Mouse (Mus musculus): Measurements from ENCODE around the gene Lmx1b. TPM values are rescaled to one million over a fixed set of nuclear protein-coding genes. Genes with fewer than 3 reads are reported as not detected.
A peak's percentile ranks its signal among the peaks of the same experiment; 100 is the strongest.

The Lmx1b gene
- polyA plus RNA-seq, 1 experiment from 2014 or later: not detected

- DNase-seq (ENCODE audit: low spot score): peak; percentile 71
- Histone ChIP-seq H3K4me3 (ENCODE audit: low read depth, low read length) (no peak overlapping the region), H3K27ac (replicated peaks) (no peak overlapping the region), H3K9me3 (ENCODE audit: control insufficient read depth, low read length) (no peaks in the 10 kb centered on the region), H3K4me1 (replicated peaks; ENCODE audit: control insufficient read depth, insufficient read depth) (no peaks in the 10 kb centered on the region), H3K4me2 (replicated peaks; ENCODE audit: low read depth) (no peak overlapping the region), H3K36me3 (ENCODE audit: control insufficient read depth, insufficient read depth, low read length) (no peaks in the 10 kb centered on the region), H3K27me3 (ENCODE audit: control insufficient read depth, insufficient read depth, low read length) (no peaks in the 10 kb centered on the region), H3K9ac (ENCODE audit: low read length) (no peak overlapping the region)
- TF ChIP-seq EP300 (optimal IDR thresholded peaks at IDR 0.05): no peak
- peak; percentile 75 for TF ChIP-seq CTCF (IDR thresholded peaks at IDR 0.05; ENCODE audit: low read depth)
- ATAC-seq (ENCODE audit: low FRiP score, low TSS enrichment): no peak
- WGBS: 13% methylated on average over 6 of the region's 6 CpGs
These were observed 80.6 kb downstream of the Lmx1b start for GRCm38 (mm10) chr2:33559752-33560151.

- no peaks in the 10 kb centered on the region for H3K27me3 ChIP-seq (ENCODE audit: control insufficient read depth, insufficient read depth, low read length)
- no peak overlapping the region for H3K9ac ChIP-seq (ENCODE audit: low read length)
- H3K27ac ChIP-seq (replicated peaks): no peak overlapping the region
- WGBS: 20% methylated on average over 7 of the region's 7 CpGs
- ATAC-seq (ENCODE audit: low FRiP score, low TSS enrichment) (no peak), DNase-seq (ENCODE audit: low spot score) (no peak)
- H3K4me2 ChIP-seq (replicated peaks; ENCODE audit: low read depth): no peak overlapping the region
- H3K9me3 ChIP-seq (ENCODE audit: control insufficient read depth, low read length): no peaks in the 10 kb centered on the region
- TF ChIP-seq EP300 (optimal IDR thresholded peaks at IDR 0.05) (no peak), CTCF (IDR thresholded peaks at IDR 0.05; ENCODE audit: low read depth) (no peak)
- no peaks in the 10 kb centered on the region for H3K36me3 ChIP-seq (ENCODE audit: control insufficient read depth, insufficient read depth, low read length)
- no peak overlapping the region for H3K4me3 ChIP-seq (ENCODE audit: low read depth, low read length)
- no peaks in the 10 kb centered on the region for H3K4me1 ChIP-seq (replicated peaks; ENCODE audit: control insufficient read depth, insufficient read depth)
These were observed 81.0 kb downstream of the Lmx1b start for GRCm38 (mm10) chr2:33559334-33559733.

GRCm38 (mm10) chr2:33558233-33558632, 82.1 kb downstream of the Lmx1b start:
- Histone ChIP-seq H3K9me3 (ENCODE audit: control insufficient read depth, low read length) (no peaks in the 10 kb centered on the region), H3K36me3 (ENCODE audit: control insufficient read depth, insufficient read depth, low read length) (no peaks in the 10 kb centered on the region), H3K9ac (ENCODE audit: low read length) (no peak overlapping the region), H3K27ac (replicated peaks) (no peak overlapping the region), H3K27me3 (ENCODE audit: control insufficient read depth, insufficient read depth, low read length) (no peaks in the 10 kb centered on the region), H3K4me1 (replicated peaks; ENCODE audit: control insufficient read depth, insufficient read depth) (no peaks in the 10 kb centered on the region), H3K4me2 (replicated peaks; ENCODE audit: low read depth) (no peak overlapping the region), H3K4me3 (ENCODE audit: low read depth, low read length) (no peak overlapping the region)
- no peak for TF ChIP-seq EP300 (optimal IDR thresholded peaks at IDR 0.05)
- peak; percentile 98 for TF ChIP-seq CTCF (IDR thresholded peaks at IDR 0.05; ENCODE audit: low read depth)
- DNase-seq (ENCODE audit: low spot score): peak; percentile 78
- ATAC-seq (ENCODE audit: low FRiP score, low TSS enrichment): no peak
- 6% methylated on average over 6 of the region's 6 CpGs for whole genome bisulfite sequencing

GRCm38 (mm10) chr2:33555573-33555972, 84.7 kb downstream of the Lmx1b start:
- Histone ChIP-seq H3K4me3 (ENCODE audit: low read depth, low read length) (no peak overlapping the region), H3K36me3 (ENCODE audit: control insufficient read depth, insufficient read depth, low read length) (no peaks in the 10 kb centered on the region), H3K9me3 (ENCODE audit: control insufficient read depth, low read length) (no peaks in the 10 kb centered on the region), H3K9ac (ENCODE audit: low read length) (no peak overlapping the region), H3K4me1 (replicated peaks; ENCODE audit: control insufficient read depth, insufficient read depth) (no peaks in the 10 kb centered on the region), H3K4me2 (replicated peaks; ENCODE audit: low read depth) (no peak overlapping the region), H3K27ac (replicated peaks) (no peak overlapping the region), H3K27me3 (ENCODE audit: control insufficient read depth, insufficient read depth, low read length) (no peaks in the 10 kb centered on the region)
- ATAC-seq (ENCODE audit: low FRiP score, low TSS enrichment) (no peak), DNase-seq (ENCODE audit: low spot score) (no peak)
- TF ChIP-seq CTCF (IDR thresholded peaks at IDR 0.05; ENCODE audit: low read depth): no peak
- TF ChIP-seq EP300 (optimal IDR thresholded peaks at IDR 0.05): no peak
- 56% methylated on average over 8 of the region's 8 CpGs for WGBS

GRCm38 (mm10) chr2:33552672-33553071, 87.6 kb downstream of the Lmx1b start:
- Histone ChIP-seq H3K4me1 (replicated peaks; ENCODE audit: control insufficient read depth, insufficient read depth) (no peaks in the 10 kb centered on the region), H3K27me3 (ENCODE audit: control insufficient read depth, insufficient read depth, low read length) (no peaks in the 10 kb centered on the region), H3K9ac (ENCODE audit: low read length) (no peak overlapping the region), H3K9me3 (ENCODE audit: control insufficient read depth, low read length) (no peaks in the 10 kb centered on the region), H3K4me2 (replicated peaks; ENCODE audit: low read depth) (no peak overlapping the region), H3K27ac (replicated peaks) (no peak overlapping the region), H3K4me3 (ENCODE audit: low read depth, low read length) (no peak overlapping the region), H3K36me3 (ENCODE audit: control insufficient read depth, insufficient read depth, low read length) (no peaks in the 10 kb centered on the region)
- WGBS: 56% methylated on average over 5 of the region's 5 CpGs
- no peak for DNase-seq (ENCODE audit: low spot score)
- TF ChIP-seq CTCF (IDR thresholded peaks at IDR 0.05; ENCODE audit: low read depth) (peak; percentile 48), EP300 (optimal IDR thresholded peaks at IDR 0.05) (no peak)
- no peak for ATAC-seq (ENCODE audit: low FRiP score, low TSS enrichment)

GRCm38 (mm10) chr2:33547595-33547994, 92.7 kb downstream of the Lmx1b start:
- 94% methylated on average over 2 of the region's 2 CpGs for WGBS
- H3K4me3 ChIP-seq (ENCODE audit: low read depth, low read length): no peak overlapping the region
- DNase-seq (ENCODE audit: low spot score) (no peak), ATAC-seq (ENCODE audit: low FRiP score, low TSS enrichment) (no peak)
- no peak overlapping the region for H3K4me2 ChIP-seq (replicated peaks; ENCODE audit: low read depth)
- H3K4me1 ChIP-seq (replicated peaks; ENCODE audit: control insufficient read depth, insufficient read depth): 0 out of 2 replicates have a peak, but pooled peaks cover 4% of the 10 kb centered on the region
- TF ChIP-seq EP300 (optimal IDR thresholded peaks at IDR 0.05): no peak
- TF ChIP-seq CTCF (IDR thresholded peaks at IDR 0.05; ENCODE audit: low read depth): no peak
- no peaks in the 10 kb centered on the region for H3K36me3 ChIP-seq (ENCODE audit: control insufficient read depth, insufficient read depth, low read length)
- no peaks in the 10 kb centered on the region for H3K9me3 ChIP-seq (ENCODE audit: control insufficient read depth, low read length)
- H3K27ac ChIP-seq (replicated peaks): no peak overlapping the region
- H3K27me3 ChIP-seq (ENCODE audit: control insufficient read depth, insufficient read depth, low read length): peaks cover 4% of the 10 kb centered on the region; the same call in 1 of the 2 replicates
- H3K9ac ChIP-seq (ENCODE audit: low read length): no peak overlapping the region

All from stomach, postnatal 0 days (tissue).